Mouse (Mus musculus) ES-Bruce4 (cell line): ENCODE data around the gene Asb7.

Experiments used
- CTCF ChIP-seq: IDR thresholded peaks from one replicate; pipeline ENCODE4 v1.8.1; 2011; ENCODE audit warnings: low read depth, low read length
- EP300 ChIP-seq: IDR thresholded peaks from 2 replicates; pipeline ENCODE4 v1.6.1; 2011; ENCODE audit warnings: low read depth, low read length; ENCODE audit not compliant: insufficient read depth
- POLR2A ChIP-seq: IDR thresholded peaks from one replicate; pipeline ENCODE4 v1.8.1; 2011; ENCODE audit warnings: low read length; ENCODE audit not compliant: insufficient read depth

GRCm38 (mm10) chr7:66629419-66629818 lies 60.0 kb downstream of the Asb7 start:
- TF ChIP-seq EP300 (no peak), CTCF (no peak), POLR2A (no peak)
